Mouse (Mus musculus) heart, adult 2 months (tissue): Measurements from ENCODE around the gene Htra3.

Experiments
- CTCF ChIP-seq: fragments of 200-600 bp; IDR thresholded peaks from 2 replicates; pipeline ENCODE4 v1.8.1; 2022; ENCODE audit warnings: antibody characterized with exemption, mild to moderate bottlenecking, moderate library complexity
- EP300 ChIP-seq: fragments of 200-500 bp; IDR thresholded peaks from 2 replicates; pipeline ENCODE4 v1.6.1; 2011; ENCODE audit warnings: low read depth, low read length, control low read depth; ENCODE audit not compliant: insufficient read depth

- TF ChIP-seq CTCF (no peak), EP300 (no peak)
Measured at GRCm38 (mm10) chr5:35693638-35694037, 14.1 kb upstream of the Htra3 start.
